Mouse (Mus musculus) cerebellum, adult 11-12 months (tissue): ENCODE results near the gene Lmnb2.

Experiments used
- DNase-seq: peaks from one replicate; pipeline ENCODE4 v3.0.0; 2022

Lmnb2 gene

GRCm38 (mm10) chr10:80928586-80929298, 10.7 kb upstream of the Lmnb2 start:
- peak; percentile 92 for DNase-seq

DNA sequence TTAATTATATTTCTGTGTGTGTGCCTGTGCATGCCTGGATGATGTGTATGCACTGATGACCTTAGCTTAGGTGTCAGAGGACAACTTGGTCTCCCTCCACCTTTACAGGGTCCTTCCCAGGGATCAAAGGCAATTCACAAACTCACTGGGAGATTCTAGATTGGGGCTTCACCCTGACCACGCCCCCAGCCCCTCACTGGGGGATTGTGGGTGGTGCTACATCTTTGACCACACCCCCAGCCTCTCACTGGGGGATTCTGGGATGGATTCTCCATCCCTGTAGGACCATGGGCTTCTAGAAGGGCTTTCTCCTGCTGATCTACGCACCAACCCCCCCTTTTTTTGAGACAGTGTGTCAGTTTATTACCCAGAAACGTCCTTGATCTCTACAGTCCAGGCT, 7.4 kb upstream of the Lmnb2 start:
- peak; percentile 40 for DNase-seq

DNA sequence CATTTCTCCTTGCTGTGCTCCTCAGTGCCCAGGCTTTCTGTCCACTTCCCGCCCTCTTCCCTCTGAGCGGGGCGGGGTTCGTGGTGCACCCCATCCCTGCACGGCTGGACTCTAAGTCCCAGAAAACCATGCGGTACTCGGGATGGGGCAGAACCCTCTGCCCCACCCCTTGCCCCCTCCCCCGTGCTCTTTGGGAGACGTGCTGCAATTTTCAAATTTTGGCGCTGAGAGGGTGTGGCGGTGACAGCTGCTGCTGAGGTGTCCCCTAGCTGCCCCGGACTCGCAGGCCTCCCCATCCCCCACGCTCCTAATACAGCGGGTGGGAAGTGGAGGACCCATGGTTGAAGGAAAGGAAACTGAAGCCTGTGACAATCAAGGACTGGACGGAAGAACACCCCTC, 3.9 kb upstream of the Lmnb2 start:
- DNase-seq, result no peak

GRCm38 (mm10) chr10:80917336-80917778, 688 bp downstream of the Lmnb2 start:
- peak; percentile 77 for DNase-seq

DNA sequence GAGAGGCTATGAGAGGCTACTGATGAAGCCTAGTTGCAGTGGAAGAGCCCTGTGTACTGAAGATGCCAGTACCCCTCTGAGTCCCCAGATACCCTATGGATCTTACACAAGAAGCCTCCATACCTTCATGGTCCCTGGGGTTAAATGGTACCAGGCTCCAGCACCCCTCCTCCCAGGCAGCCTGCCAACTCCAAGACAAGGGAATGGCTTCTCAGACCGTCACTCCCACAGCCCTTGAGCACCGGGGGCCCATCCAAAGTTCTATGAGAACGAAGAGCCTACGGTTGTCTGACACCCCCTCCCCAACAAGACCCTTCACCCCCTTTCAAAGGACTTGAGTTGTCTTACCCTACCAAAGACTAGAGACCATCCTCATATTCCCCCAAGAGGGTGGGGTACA, 2.3 kb downstream of the Lmnb2 start:
- DNase-seq, result peak; percentile 70

- DNase-seq, result no peak
These were observed 2.8 kb downstream of the Lmnb2 start for GRCm38 (mm10) chr10:80915260-80915659.

GRCm38 (mm10) chr10:80914253-80914656, 3.8 kb downstream of the Lmnb2 start:
- DNase-seq, result peak; percentile 94

DNA sequence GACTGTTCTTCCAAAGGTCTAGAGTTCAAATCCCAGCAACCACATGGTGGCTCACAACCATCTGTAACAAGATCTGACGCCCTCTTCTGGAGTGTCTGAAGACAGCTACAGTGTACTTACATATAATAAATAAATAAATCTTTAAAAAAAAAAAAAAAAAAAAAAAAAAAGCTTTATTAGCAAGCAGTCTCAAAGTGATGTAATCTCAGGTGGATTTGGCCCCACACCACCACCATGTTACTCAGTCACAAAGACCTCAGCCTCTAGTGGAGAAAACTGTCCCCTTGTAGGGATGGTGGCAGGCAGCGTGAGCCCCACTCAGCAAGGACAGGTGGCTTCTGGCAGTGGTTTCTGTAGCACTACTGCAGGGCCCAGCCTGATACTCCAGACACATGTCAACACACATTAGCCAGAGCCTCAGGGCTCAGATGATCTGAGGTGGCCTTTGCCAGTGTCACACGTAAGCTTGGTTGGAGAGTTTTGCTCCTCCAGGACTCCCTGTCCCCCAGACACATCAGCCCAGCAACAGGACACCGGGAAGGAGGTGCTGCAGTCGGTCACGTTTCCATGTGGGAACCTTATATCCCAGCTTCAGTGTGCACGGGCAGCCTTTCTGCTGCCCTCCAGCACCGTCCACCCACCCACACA, 4.6 kb downstream of the Lmnb2 start:
- DNase-seq, result peak; percentile 58

DNA sequence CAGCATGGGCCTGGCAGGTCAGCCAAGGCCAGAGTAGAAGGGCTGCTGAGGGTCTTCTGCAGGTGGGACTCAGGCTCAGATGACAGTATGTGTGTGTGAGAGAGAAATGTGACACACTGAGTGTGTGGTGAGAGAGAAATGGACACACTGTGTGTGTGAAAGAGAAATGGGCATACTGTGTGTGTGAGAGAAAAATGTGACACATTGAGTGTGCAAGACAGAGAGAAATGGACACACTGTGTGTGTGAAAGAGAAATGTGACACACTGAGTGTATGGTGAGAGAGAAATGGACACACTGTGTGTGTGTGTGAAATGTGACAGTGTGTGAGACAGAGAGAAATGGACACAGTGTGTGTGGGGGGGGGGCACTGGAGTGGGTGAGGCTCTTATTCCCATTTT, 6.2 kb downstream of the Lmnb2 start:
- DNase-seq, result no peak

DNA sequence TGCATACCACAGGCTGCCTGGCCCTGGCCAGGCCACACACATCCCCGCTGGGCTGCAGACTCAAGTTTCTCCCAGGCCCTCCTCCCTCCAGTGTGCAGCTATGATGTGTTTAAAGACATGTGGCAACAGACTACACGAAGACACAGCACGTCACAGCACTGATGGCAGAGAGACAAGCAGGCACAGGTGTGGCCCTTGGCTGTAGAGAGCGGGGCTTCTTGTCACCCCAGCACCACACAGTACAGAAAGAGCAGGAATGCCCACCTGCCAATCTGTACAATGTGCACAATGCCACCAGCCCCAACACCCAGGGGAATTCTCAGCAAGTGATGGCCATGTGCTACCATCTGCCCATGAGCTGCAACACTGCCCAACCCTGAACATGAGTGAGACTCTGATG, 6.7 kb downstream of the Lmnb2 start:
- no peak for DNase-seq

DNA sequence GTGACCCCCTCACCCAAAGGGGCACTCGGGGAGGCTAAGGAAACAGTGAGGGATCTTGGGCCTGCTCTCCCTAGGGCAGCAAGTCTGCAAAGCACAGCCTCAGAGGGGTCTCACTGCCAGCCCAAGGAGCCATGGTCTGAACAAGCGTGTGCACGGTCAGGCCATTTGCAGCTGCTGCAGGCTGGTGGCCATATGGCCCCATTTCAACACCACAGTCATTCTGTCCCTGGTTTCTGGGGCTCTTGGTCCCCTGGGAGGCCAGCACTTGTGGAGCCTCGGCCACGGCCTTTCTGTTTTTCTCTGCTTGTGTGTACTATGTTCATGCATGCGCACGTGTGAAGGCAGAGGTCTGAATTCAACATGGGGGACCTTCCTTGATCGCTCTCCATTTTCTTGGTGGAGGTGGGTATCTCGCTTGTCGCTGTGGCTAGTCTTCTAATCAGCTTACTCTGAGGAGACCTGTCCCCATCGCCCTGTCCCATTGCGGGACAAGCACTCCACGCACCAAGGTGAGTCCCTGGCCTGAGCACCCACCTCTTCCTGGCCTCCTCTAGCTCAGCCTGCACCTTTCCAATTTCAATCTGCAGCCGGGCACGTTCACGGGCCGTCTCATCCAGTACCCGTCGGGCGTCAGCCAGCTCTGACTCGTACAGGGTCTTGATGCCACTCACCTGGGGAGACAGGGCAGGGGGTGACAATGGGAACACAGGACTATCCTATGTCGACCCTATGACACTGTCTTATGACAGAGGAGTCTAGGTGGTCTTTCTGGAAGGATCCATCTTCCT, 8.5 kb downstream of the Lmnb2 start:
- no peak for DNase-seq

- DNase-seq, result peak; percentile 51
These were observed 13.3 kb downstream of the Lmnb2 start for GRCm38 (mm10) chr10:80904709-80905108.

- DNase-seq, result peak; percentile 66
These were observed 13.9 kb downstream of the Lmnb2 start for GRCm38 (mm10) chr10:80904004-80904693.

GRCm38 (mm10) chr10:80903282-80903681, 14.8 kb downstream of the Lmnb2 start:
- DNase-seq, result peak; percentile 64

DNA sequence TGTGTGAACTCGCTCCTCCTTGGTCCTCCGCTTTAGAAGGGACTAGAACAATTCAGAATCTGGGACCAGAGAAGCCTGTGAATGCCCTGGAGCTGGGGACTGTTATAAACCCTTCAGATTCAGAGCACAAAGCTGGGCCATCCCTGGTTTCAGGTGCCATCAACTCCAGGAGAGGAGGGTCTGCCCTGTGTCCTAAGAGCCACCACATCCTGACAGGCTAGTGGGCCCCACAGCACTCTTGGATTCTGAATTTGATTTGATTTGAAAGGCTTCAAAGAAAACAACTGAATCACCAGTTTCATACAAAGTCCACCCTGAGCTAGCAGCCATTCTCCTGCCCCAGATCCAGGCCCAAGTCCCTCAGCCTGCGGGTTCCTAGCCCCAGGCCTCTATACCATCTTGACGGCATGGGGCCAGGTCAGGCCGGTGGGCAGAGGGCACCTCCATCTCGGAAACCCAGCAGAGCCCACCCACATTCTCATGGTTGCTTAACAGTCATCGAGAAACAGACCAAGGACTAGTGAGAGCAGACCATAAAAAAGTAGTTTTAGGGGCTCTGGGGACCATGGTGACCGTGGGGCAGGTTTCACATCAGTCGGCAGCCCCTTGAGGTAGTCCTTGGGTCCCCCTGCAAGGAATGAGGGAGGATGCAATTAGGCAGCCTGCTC, 15.6 kb downstream of the Lmnb2 start:
- peak; percentile 48 for DNase-seq

DNA sequence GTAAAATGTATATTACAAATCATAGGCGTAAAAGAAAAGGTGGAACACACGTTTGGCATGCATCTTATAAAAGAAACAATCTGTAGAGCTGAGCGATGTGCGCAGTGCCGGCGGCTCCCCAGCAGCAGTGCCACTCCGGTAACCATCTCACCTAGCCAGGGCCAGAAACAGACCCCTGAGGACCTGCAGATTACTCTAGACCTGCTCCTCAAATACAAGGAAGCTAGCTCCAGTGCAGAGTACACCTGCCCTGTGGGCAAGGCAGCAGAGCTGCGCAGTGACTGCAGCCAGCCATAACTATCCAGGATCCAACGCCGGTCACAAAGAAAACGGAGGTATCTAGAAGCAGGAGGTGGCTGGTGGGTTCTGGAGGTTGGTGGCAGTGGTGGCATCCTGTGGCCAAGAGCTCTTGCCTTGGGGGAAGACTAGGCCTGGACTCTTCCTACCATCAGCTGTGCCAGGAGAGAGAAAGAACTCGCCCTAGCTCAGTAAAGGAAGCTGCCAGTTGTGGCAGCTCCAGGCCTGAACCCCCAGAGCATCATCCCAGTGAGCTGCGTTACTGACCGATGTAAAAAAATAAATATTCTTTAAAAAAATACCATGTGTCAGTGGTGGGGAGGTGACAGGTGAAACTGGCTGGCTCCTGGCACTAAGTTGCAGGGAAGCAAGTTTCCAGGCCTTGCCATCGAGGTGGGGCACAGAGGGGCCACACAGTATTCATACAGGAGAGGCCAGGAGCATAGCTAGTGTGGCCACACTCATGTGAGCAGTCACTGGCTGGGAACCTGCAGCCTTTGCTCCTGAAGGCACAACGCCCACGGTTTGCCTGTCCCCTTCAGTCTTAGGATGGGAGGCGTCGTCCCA, 16.4 kb downstream of the Lmnb2 start:
- peak; percentile 70 for DNase-seq

DNA sequence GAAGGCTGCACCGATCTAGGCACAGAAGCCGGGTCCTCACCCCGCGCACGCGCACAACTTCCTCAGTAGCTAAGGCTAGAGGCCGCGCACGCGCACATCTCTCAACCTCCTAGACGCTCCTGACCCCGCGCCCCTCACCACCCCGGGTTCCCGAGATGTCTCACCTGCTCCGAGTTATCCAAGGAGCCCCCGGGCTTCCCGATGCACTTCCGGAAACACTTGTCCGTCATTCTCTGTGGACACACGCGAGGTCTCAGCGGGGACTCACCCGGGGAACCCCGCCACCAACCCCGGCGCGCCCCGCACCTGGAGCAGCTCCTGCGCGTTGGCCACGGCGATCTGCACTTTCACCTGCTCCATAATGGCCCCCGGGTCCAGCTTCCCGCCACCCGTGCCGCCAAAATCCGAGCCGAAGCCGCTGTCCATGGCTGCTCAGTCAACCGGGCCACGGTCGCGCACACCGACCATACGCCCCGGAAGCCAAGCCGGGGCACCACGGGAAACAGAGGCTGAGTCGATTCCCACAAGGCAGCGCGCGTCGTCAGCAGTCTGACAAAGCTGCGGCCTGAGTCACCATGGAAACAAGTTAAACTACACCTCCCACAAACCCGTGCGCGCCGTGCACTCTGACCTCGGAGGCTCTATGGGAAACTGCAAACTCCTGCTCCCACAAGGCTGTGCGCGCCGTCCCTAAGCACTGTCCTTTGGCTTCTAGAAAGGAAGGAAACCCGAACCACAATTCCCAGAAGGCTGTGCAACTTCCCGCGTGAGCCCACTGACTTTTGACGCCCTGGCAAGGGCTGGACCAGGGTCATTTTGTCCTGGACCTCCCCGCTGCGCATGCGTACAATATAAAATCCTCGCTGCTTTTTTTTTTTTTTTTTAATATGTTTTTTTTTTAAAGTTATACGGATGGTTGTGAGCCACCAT, 17.5 kb downstream of the Lmnb2 start, which contains the start of gene Timm13:
TSS of gene Timm13 (minus strand) at position 652 of the 930 bp plus-strand sequence.
- peak; percentile 99 for DNase-seq

DNA sequence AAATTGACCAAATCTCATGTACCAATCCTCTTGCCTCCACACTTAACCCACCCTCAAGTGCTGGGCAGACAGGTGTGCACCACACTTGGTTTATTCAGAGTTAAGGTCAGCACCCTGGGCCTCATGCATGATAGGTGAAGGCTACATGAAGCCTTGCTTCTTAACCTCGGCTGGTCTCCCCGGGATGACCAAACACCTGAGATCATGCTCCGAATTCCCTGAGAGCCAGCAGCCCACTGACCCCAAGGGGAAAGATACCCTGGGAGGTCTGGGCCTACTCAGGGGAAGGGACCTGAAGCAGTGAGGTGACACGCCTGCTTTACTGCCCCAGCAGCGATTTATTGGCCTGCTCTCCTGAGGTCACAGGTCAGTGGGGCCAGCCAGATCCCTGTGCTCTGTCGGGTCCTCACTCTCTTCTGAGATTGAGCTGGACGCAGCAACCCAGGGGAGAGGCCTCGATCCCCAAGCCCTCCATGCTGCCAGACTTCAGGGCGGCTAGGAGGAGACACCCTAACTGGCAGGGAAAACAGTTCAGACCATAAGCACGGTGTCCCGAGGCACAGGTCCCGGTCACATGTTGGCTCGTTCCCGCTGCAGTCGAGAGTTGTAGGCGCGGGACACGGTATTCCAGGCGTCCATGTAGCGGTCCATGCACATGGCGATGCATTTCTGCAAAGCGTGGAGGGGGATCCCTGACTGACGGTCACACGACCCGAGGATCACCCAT, 18.3 kb downstream of the Lmnb2 start:
- DNase-seq, result peak; percentile 76

GRCm38 (mm10) chr10:80899074-80899473, 19.0 kb downstream of the Lmnb2 start:
- peak; percentile 72 for DNase-seq
